Mouse (Mus musculus): ENCODE results near the gene Ppp2r2c. TPM values are rescaled to one million over a fixed set of nuclear protein-coding genes. Genes with fewer than 3 reads are reported as not detected.

Gene Ppp2r2c
- polyA plus RNA-seq, 1 experiment from 2014 or later = 1.2 TPM

DNA sequence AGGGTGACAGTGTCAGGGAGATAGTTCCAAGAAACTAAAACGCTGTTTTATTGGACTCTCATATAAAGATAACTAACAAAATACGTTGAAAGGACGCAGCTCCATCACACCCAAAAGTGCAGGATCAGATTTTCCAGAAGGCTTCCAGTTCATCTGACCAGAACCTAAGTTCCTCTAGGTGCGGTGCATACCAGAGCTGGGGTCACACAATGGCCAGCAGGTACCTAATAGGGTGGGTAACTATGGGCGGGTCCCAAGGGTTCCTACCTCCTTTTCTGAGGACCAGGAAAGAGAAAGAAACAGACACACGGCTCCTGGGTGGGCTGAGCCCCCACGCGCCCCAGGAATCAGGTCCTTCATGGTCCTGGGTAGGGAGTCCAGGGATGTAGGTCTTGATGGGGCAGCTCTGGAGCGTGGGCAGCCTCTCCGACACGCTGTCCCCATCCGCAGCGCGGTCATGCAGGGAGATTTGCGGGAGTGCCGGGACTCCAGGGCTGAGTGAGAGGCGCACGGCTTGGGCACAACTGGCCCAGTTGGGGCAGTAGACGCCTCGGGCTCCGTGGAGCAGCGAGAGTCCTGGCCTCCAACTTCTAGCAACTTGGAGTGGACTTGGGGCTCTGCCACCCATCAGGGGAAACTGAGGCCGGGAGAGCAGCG, 119.9 kb downstream of the Ppp2r2c start:
- WGBS = 12% methylated on average over 24 of the region's 24 CpGs

DNA sequence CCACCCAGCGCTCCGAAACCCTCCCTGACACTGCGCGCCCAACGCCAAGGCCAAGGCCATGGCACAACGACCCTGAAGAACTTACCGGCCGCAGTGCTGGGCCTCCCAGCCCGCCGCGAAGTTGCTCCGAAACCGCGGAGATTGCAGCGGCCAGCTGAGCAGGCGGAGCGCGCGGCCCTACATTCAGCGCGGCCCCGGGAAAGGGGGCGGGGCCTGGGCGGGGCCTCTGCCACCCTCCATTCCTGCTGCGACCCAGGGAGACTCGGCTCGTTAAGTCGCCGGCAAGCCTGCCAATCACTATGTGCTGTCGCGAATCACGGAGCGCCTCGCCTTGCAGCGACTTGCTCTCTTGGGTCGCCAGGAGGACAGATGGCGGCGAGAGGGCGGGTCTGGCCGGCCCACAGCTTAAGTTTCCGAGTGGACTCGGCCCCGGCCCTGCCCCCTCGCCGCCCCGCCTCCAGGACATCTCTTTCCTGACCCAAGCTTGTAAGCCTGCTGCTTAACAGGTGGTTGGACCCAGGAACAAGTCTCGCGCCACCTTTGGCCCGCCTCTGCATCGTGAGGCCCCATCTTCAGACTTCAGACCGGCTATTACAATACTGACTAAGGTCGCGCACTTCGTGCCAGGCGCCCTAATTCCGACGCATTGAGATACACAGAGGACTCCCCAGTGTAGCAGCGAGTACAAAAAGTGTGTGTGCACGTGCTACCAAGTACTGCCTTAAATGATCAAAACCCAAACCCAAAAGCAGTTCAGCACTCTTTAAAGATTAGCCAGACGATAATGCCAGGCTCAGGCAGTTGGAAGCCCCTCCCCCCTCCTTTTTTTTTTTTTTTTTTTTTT, 120.7 kb downstream of the Ppp2r2c start, which contains the start of gene Wfs1:
TSS of gene Wfs1 (minus strand) at position 425 of the 844 bp plus-strand sequence.
- peak; percentile 100 for DNase-seq (ENCODE audit: low spot score, missing footprints)
- no peaks in the 10 kb centered on the region for H3K27me3 ChIP-seq (ENCODE audit: control insufficient read depth, insufficient read depth, low read length)
- peaks cover 8% of the 10 kb centered on the region; the same call in 1 of the 2 replicates for H3K4me1 ChIP-seq (ENCODE audit: control insufficient read depth, insufficient read depth, low read length)
- peak within 1 kb of the TSS; percentile 63 for H3K4me3 ChIP-seq (ENCODE audit: low read depth, low read length)
- no peaks in the 10 kb centered on the region for H3K9me3 ChIP-seq (ENCODE audit: control insufficient read depth, low read length)
- H3K36me3 ChIP-seq (ENCODE audit: control insufficient read depth, insufficient read depth, low read length) = no peaks in the 10 kb centered on the region
- under 1% methylated on average over 60 of the region's 60 CpGs for WGBS
- no peak within 1 kb of the TSS; the same call in 1 of the 2 replicates for H3K27ac ChIP-seq (ENCODE audit: low read depth, low read length)
- H3K4me2 ChIP-seq = peak within 1 kb of the TSS; percentile 77
- peak; percentile 97 for ATAC-seq (ENCODE audit: low FRiP score)
- peak within 1 kb of the TSS; percentile 72 for H3K9ac ChIP-seq (ENCODE audit: low read length)

More for the DNA sequence above, 119.9 kb downstream of the Ppp2r2c start:
- Histone ChIP-seq H3K27ac (ENCODE audit: low read depth, low read length) (no peak overlapping the region; the same call in 1 of the 2 replicates), H3K9ac (ENCODE audit: low read length) (peak overlapping the region; percentile 72), H3K9me3 (ENCODE audit: control insufficient read depth, low read length) (no peaks in the 10 kb centered on the region), H3K4me3 (ENCODE audit: low read depth, low read length) (peak overlapping the region; percentile 63), H3K36me3 (ENCODE audit: control insufficient read depth, insufficient read depth, low read length) (no peaks in the 10 kb centered on the region), H3K4me2 (peak overlapping the region; percentile 77), H3K4me1 (ENCODE audit: control insufficient read depth, insufficient read depth, low read length) (peaks cover 8% of the 10 kb centered on the region; the same call in 1 of the 2 replicates), H3K27me3 (ENCODE audit: control insufficient read depth, insufficient read depth, low read length) (no peaks in the 10 kb centered on the region)
- ATAC-seq (ENCODE audit: low FRiP score) (peak; percentile 36; the same call in 1 of the 2 replicates), DNase-seq (ENCODE audit: low spot score, missing footprints) (no peak)

DNA sequence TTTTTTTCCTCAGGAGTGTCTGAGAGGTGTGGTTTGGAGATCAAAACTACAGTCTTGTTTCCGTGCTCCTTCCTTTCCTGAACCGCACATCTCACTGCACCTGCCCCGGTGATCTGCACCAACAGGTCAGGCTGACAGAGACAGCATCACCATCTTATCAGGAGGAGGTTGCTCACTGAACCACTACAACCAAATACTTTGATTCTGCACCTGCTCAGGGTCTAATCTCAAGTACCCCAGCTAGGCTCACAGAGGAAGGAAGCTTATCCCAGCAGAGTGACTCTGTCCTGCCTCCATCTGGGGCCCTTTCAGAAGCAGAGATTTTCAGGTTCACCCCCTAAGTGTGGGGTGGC, 121.3 kb downstream of the Ppp2r2c start:
- WGBS = 0% methylated on average over 3 of the region's 3 CpGs
- Histone ChIP-seq H3K27me3 (ENCODE audit: control insufficient read depth, insufficient read depth, low read length) (no peaks in the 10 kb centered on the region), H3K4me3 (ENCODE audit: low read depth, low read length) (peak overlapping the region; percentile 63; the same call in 1 of the 2 replicates), H3K27ac (ENCODE audit: low read depth, low read length) (no peak overlapping the region), H3K4me1 (ENCODE audit: control insufficient read depth, insufficient read depth, low read length) (peaks cover 8% of the 10 kb centered on the region; the same call in 1 of the 2 replicates), H3K4me2 (peak overlapping the region; percentile 56), H3K9ac (ENCODE audit: low read length) (peak overlapping the region; percentile 46; the same call in 1 of the 2 replicates), H3K9me3 (ENCODE audit: control insufficient read depth, low read length) (no peaks in the 10 kb centered on the region), H3K36me3 (ENCODE audit: control insufficient read depth, insufficient read depth, low read length) (no peaks in the 10 kb centered on the region)
- ATAC-seq (ENCODE audit: low FRiP score) = no peak
- DNase-seq (ENCODE audit: low spot score, missing footprints) = peak; percentile 86

DNA sequence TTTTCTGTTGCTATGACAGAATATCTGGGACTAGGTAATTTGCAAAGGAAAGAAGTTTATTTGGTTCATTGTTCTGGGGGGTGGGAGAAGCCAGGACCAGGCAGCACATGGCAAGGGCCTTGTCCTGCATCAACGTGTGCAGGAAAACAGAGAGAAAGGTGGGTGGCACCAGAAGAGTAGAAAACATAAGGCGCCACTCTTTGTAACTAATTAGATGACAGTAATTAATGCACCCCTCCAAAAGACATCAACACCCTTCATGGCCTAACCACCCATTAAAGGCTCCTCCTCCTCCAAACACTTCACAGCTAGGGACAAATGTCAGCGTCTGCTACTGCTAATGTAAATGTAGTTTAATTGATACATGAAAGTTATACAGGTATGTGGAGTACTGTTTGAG, 121.9 kb downstream of the Ppp2r2c start:
- Histone ChIP-seq H3K9ac (ENCODE audit: low read length) (no peak overlapping the region), H3K27ac (ENCODE audit: low read depth, low read length) (no peak overlapping the region), H3K4me1 (ENCODE audit: control insufficient read depth, insufficient read depth, low read length) (peaks cover 8% of the 10 kb centered on the region; the same call in 1 of the 2 replicates), H3K4me3 (ENCODE audit: low read depth, low read length) (no peak overlapping the region), H3K36me3 (ENCODE audit: control insufficient read depth, insufficient read depth, low read length) (no peaks in the 10 kb centered on the region), H3K4me2 (no peak overlapping the region), H3K27me3 (ENCODE audit: control insufficient read depth, insufficient read depth, low read length) (no peaks in the 10 kb centered on the region), H3K9me3 (ENCODE audit: control insufficient read depth, low read length) (no peaks in the 10 kb centered on the region)
- 61% methylated on average over 3 of the region's 3 CpGs for WGBS
- DNase-seq (ENCODE audit: low spot score, missing footprints) = no peak
- ATAC-seq (ENCODE audit: low FRiP score) = no peak

DNA sequence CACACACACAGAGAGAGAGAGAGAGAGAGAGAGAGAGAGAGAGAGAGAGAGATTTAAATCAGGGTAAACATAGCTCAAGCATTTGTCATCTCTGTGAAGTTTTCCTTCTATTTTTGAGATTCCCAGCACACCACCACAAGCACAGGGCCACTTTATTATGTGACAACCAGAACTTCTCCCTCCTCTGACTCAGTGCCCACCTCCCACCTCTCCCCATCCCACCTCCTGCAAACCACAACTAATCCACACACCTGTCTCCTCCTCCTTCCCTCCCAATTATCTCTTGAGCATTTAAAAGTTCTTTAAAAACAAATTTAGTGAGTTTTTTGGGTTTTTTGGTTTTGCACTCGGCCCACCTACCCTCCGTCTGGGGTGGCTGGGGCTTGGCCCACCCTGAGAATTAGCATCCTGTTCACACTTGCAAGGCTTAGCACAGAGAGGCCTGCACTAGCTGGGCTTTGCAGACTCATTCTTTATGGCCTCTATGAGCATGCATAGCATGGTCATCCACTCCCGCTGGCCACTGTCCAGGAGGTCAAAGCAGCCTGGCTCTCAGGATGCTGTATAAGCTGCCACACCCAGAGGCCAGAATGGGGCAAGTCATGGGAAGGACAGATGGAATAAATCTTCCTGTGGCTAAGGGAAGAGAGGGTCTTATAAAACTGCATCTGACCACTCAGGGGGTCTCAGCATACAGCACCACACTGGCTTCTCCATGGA, 122.5 kb downstream of the Ppp2r2c start:
- Histone ChIP-seq H3K27ac (ENCODE audit: low read depth, low read length) (no peak overlapping the region), H3K36me3 (ENCODE audit: control insufficient read depth, insufficient read depth, low read length) (no peaks in the 10 kb centered on the region), H3K4me3 (ENCODE audit: low read depth, low read length) (no peak overlapping the region), H3K4me1 (ENCODE audit: control insufficient read depth, insufficient read depth, low read length) (peaks cover 8% of the 10 kb centered on the region; the same call in 1 of the 2 replicates), H3K9me3 (ENCODE audit: control insufficient read depth, low read length) (no peaks in the 10 kb centered on the region), H3K9ac (ENCODE audit: low read length) (no peak overlapping the region), H3K27me3 (ENCODE audit: control insufficient read depth, insufficient read depth, low read length) (no peaks in the 10 kb centered on the region), H3K4me2 (no peak overlapping the region)
- ATAC-seq (ENCODE audit: low FRiP score) (no peak), DNase-seq (ENCODE audit: low spot score, missing footprints) (no peak)
- WGBS = 89% methylated on average over 3 of the region's 3 CpGs

DNA sequence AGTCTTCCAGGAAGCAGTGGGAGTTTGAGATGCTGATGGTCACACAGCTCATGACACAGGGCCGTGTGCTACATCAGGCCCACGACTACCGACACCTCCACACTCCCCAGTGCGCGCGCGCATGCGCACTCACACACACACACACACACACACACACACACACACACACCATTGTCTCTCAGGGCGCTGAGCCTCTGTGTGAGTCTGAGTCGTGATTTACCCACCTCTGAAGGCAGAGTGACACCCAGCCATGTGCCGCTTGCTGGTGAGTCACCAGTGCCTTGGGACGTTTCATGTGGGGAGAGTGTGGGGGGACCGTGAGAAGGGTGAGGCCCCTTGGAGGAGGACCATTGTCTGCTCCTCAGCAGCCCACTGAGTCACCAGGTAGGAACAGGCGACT, 128.1 kb downstream of the Ppp2r2c start:
- Histone ChIP-seq H3K27ac (ENCODE audit: low read depth, low read length) (no peak overlapping the region), H3K9ac (ENCODE audit: low read length) (no peak overlapping the region), H3K4me3 (ENCODE audit: low read depth, low read length) (no peak overlapping the region), H3K27me3 (ENCODE audit: control insufficient read depth, insufficient read depth, low read length) (no peaks in the 10 kb centered on the region), H3K9me3 (ENCODE audit: control insufficient read depth, low read length) (no peaks in the 10 kb centered on the region), H3K4me2 (no peak overlapping the region), H3K36me3 (ENCODE audit: control insufficient read depth, insufficient read depth, low read length) (no peaks in the 10 kb centered on the region), H3K4me1 (ENCODE audit: control insufficient read depth, insufficient read depth, low read length) (peaks cover 3% of the 10 kb centered on the region)
- ATAC-seq (ENCODE audit: low FRiP score) (no peak), DNase-seq (ENCODE audit: low spot score, missing footprints) (peak; percentile 17)
- WGBS = 89% methylated on average over 14 of the region's 14 CpGs

DNA sequence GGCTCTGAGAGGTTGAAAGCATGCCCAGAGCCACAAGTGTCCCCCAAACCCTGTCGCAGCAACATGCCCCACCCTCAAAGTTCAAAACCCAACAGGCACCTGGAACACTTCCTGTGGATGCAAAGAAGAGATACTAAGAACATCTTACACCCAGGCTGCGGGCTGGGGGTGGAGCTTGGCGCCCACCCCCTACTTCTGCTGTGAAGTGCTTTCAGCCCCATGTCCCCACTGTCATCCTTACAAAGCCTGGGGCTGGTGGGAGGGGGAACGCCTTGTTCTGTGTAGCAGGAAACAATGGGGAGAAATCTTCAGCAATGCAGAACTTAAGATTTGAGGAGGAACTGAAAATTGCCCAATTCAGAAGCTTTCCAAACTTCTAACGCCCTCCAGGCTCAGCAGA, 129.7 kb downstream of the Ppp2r2c start:
- 54% methylated on average over 5 of the region's 5 CpGs for WGBS
- no peak overlapping the region for H3K4me3 ChIP-seq (ENCODE audit: low read depth, low read length)
- no peaks in the 10 kb centered on the region for H3K9me3 ChIP-seq (ENCODE audit: control insufficient read depth, low read length)
- no peak overlapping the region for H3K27ac ChIP-seq (ENCODE audit: low read depth, low read length)
- ATAC-seq (ENCODE audit: low FRiP score) (no peak), DNase-seq (ENCODE audit: low spot score, missing footprints) (no peak)
- no peaks in the 10 kb centered on the region for H3K27me3 ChIP-seq (ENCODE audit: control insufficient read depth, insufficient read depth, low read length)
- no peak overlapping the region for H3K9ac ChIP-seq (ENCODE audit: low read length)
- peaks cover 3% of the 10 kb centered on the region for H3K4me1 ChIP-seq (ENCODE audit: control insufficient read depth, insufficient read depth, low read length)
- H3K36me3 ChIP-seq (ENCODE audit: control insufficient read depth, insufficient read depth, low read length) = no peaks in the 10 kb centered on the region
- H3K4me2 ChIP-seq = no peak overlapping the region

DNA sequence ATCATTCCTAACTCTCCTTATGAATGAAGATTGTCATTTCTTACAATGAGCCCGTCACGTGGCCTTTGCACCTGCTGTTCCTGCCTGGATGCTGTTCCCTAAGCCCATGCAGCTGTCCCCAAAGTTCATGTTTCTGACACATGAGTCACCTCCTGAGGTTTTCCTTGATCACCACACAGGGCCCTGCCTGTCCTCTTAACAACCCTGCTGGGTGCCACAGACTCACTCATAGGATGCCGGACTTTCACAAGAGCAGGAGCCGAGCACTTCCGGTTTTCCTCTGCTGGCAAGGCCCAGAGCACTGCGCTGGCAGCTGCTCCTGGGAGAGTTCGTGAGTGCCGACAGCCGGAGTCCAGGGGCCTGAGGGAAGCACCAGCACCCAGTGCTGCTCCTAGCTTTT, 132.7 kb downstream of the Ppp2r2c start:
- no peak overlapping the region for H3K4me2 ChIP-seq
- no peak overlapping the region for H3K4me3 ChIP-seq (ENCODE audit: low read depth, low read length)
- H3K9me3 ChIP-seq (ENCODE audit: control insufficient read depth, low read length) = no peaks in the 10 kb centered on the region
- H3K4me1 ChIP-seq (ENCODE audit: control insufficient read depth, insufficient read depth, low read length) = peaks cover 3% of the 10 kb centered on the region
- WGBS = 87% methylated on average over 9 of the region's 9 CpGs
- H3K9ac ChIP-seq (ENCODE audit: low read length) = no peak overlapping the region
- ATAC-seq (ENCODE audit: low FRiP score) = no peak
- H3K27me3 ChIP-seq (ENCODE audit: control insufficient read depth, insufficient read depth, low read length) = no peaks in the 10 kb centered on the region
- DNase-seq (ENCODE audit: low spot score, missing footprints) = no peak
- no peak overlapping the region for H3K27ac ChIP-seq (ENCODE audit: low read depth, low read length)
- no peaks in the 10 kb centered on the region for H3K36me3 ChIP-seq (ENCODE audit: control insufficient read depth, insufficient read depth, low read length)

All from midbrain, embryonic 11.5 days (tissue).